Mouse (Mus musculus) CH12F3 (cell line): ENCODE results near the gene Slc6a6.

Source experiments
- in situ Hi-C: fragments of 300-500 bp; cut with MboI; formaldehyde crosslinking; loops from 2 replicates; pipeline ENCODE4 v1.14.3; 2020; ENCODE audit warnings: low sequenced_read_pairs

Slc6a6 gene

DNA sequence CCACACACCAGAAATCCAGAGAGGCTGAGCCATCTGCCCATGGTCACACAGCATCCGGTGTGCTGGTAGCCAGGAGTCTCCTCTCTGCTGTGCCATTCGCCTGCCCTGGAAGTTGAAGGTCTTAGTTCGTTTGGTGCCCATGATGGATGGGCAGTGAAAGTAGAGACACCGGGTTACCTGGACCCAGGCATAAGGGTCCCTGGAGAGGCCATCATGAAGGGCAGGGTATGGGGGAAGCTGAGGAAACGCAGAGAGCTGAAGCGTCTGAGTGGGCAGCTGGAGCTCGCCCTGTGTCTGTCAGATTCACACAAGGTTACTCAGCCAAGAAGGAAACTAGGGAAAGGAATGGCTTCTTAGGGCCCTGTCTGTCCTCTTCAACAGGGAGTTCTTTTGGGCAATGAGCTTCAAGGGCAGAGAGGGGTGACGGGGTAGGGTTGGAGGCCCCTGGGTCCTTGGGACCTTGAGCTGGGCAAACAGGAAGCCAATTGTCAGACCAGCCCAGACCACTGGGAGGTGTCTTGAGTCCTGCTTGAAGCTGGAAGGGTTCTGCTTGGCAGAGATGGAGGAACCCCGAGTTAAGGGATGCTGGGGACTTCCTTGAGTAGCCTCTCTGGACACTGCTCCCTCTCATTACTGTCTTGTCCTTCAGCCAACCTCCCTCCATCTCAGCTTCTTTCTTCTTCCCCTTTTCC, 78.3 kb downstream of the Slc6a6 start:
- in situ Hi-C loops = no loop called here

DNA sequence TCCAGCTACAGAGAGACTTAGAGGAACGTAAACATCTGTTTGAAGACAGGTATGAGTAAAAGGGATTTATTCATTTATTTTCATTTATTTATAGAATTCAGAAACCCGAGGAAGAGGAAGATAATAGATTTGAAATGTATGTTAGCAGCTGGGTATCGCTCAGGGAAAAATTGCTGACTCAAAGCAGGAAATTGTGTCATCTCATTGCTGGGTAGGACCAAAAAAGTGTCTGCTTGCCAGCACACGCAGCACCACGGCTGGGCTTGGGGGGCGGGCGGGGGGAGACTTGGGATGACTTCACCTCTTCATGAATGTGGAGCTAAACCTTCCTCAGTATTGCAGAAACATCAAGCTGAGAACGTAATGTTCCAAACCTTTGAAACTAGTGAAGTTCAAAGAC, 83.7 kb downstream of the Slc6a6 start:
- in situ Hi-C loops = no loop called here

DNA sequence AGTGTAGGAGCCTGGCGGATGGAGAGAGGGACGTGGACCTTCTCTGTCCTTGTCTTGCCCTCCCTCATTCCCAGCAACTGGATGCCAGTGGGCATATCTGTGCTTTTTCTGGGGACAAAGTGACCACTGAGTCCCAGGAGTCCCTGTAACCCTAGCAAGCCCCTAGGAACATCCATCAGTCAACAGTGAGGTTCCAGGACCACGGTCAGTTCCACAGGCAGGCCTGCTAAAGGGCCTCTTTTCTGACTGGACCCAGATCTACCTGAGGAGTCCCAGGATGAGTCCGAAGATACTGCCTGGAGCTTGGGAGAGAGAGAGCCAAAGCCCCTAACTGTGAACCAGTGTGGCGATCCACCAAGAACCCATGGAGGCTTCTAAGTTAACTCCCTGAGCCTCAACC, 90.1 kb downstream of the Slc6a6 start:
- in situ Hi-C loops = no loop called here

DNA sequence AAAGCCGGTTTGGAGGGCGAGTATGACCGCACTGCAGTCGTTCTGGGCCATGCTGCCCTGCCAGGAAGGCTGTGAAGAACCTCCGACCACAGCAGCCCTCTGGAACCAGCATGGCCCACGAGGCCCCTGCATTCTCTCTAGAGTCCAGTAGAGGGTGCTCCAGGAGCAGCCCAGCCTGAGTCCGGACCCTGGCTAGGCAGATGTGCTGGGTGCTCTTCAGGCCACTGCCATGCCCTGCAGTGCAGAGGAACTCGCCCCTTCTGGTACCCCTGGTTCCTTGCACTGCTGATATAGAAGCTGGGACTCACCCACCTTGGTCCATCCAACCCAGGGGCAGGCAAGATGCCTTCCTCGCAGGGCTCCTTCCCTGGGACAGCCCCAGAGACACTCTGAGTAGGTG, 92.7 kb downstream of the Slc6a6 start:
- in situ Hi-C loops = loop anchor here (25.0 kb wide), 1 partner anchor 286 kb away; no protein-coding TSS in a partner anchor

DNA sequence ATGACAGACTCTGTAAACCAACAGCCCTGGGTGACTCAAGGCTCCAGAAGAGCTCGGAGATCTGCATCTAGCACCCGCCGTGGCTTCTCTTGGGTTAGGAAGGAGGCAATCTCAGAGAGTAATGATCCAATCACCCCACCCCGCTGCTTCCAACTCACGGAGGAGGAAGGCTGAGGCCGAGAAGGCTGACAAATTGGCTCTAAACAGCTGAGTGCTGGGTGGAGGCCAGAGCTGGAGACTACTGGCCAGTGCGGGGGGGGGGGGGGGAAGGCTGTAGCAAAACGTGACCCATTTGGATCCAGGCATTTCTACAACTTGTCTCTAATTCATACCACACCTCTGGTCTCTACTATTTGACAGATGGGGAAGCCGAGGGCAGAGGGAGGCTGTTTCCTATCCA, 95.4 kb downstream of the Slc6a6 start:
- in situ Hi-C loops = loop anchor here (25.0 kb wide), 1 partner anchor 283 kb away; no protein-coding TSS in a partner anchor

DNA sequence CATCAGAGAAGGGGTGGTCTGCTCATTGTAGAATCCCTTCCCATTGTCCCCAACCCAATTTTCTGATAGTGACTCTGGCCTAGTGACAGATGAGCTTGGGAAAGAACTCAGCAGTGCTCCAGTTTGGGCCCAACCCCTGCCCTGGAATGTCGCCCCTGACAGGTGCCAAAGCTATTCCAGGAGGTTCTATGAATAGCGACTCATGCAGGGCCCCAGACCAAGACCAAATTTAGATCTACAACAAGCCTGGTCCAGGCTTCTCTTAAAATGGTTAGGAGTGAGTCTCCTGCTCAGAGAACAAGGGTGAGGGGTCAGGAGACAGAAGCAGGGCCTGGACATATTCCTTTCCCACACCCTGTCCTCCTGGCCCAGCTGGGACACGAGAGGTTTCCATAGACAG, 101.2 kb downstream of the Slc6a6 start:
- in situ Hi-C loops = loop anchor here (25.0 kb wide), 1 partner anchor 277 kb away; no protein-coding TSS in a partner anchor

DNA sequence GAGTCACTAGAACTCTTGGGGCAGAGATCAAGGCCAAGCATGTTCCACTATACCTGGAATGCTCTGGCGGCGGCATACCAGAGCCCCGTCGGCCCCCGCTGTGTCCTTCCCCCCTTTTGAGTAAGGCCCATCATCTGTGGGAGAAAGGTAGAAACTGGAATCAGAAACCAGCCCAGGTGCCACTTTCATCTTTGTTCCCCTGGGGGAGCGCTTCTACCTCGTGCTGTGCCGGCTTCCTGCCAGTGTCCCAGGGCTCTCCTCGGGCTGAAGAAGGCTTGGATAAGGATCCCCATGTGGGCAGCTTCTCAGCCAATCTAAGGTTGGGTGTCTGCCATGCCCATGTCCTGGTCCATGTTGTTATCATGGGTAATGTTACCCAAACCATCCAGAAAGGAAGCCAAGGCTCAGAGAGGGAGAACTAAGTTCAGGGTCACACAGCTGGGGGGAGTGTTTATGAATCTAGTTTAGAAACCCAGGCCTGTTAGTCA, 104.5 kb downstream of the Slc6a6 start:
- in situ Hi-C loops = loop anchor here (25.0 kb wide), 1 partner anchor 274 kb away; no protein-coding TSS in a partner anchor

GRCm38 (mm10) chr6:91795640-91796039, 111.8 kb downstream of the Slc6a6 start:
- in situ Hi-C loops = loop anchor here (25.0 kb wide), 1 partner anchor 267 kb away; no protein-coding TSS in a partner anchor

GRCm38 (mm10) chr6:91796064-91796463, 112.2 kb downstream of the Slc6a6 start:
- in situ Hi-C loops = loop anchor here (25.0 kb wide), 1 partner anchor 266 kb away; no protein-coding TSS in a partner anchor

GRCm38 (mm10) chr6:91796736-91797135, 112.9 kb downstream of the Slc6a6 start:
- in situ Hi-C loops = loop anchor here (25.0 kb wide), 1 partner anchor 266 kb away; no protein-coding TSS in a partner anchor

GRCm38 (mm10) chr6:91798496-91798895, 114.6 kb downstream of the Slc6a6 start:
- in situ Hi-C loops = loop anchor here (25.0 kb wide), 1 partner anchor 264 kb away; no protein-coding TSS in a partner anchor

DNA sequence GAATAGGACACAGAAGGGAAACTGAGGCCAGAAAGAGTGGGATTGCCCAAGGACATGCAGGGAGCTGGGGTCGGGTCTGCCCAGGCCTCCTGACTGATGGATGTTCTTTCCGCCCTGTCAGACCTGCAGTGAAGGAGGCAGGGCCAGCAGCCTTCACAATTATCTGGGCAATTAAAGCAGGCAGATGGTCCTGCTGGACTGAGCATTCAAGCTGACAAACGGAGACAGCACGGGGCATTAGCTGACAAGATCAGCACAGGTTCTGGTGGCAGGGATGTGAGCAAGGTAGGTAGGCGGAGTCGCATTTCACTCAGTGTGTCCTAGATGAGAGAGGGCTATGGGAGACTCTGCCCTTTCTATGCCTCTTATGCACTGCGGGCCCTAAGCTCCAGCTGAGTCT, 120.3 kb downstream of the Slc6a6 start:
- in situ Hi-C loops = no loop called here

DNA sequence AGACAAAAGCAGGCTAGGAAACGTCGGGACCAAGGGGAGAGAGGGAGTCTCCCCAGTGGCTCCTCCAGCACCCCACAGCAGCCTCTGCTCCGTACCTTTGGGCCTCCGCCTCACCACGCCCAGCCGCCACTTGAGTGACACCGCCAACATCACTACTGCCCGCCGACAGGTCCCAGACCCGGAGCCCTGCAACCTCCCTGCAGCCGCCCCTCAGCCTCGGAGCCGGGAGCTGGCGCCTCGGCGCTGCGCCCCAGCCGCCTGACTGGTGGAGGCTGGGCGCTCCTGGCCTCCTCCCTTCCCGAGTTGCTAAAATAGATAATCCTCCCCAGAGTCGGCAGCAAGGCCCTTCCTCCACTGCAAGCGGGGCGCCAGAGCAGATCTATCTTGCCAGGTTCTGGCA, 123.3 kb downstream of the Slc6a6 start:
- in situ Hi-C loops = no loop called here

DNA sequence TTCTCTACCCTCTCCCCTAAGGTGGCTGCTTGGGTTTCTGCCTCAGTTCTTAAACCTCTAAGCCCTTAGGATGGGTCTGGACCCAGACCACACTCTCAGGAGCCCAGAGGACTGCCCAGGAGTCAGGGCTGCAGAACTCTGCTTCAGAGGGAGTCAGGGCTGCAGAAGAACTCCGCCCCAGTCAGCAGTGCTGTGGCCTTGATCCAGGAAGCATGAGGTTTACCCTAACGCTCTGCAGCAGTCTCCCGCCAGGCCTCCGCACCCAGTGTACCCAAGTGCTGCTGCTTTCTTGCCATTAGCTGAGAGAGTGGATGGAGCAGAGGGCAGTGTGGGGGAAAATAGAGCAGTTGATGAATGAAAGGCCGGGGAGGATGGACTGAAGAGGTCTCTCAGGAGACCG, 124.2 kb downstream of the Slc6a6 start:
- in situ Hi-C loops = no loop called here
